ENCODE assay signal across 23 mouse cellular contexts in the genomic region with DNA sequence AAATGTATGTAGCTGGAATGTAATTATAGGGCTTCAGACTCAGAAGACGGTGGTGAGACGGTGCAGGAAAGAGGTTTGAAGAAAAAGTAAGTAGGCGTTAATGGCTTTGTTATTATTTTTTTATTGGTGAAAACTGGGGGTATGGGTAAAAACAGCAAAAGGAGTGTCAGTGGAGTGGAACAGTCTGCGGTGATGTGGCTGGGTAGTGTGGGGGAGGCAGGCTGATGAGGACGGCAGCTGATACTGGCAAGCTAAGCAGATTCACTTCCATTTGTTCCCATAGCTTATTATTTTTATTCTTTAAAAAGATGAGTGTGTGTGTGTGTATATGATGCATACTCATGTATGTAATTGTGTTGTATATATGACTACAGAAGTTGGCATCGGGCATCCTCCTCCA. TPM values are rescaled to one million over a fixed set of nuclear protein-coding genes. Genes with fewer than 3 reads are reported as not detected.
A peak's percentile ranks its signal among the peaks of the same experiment; 100 is the strongest.
DNase-seq lines count a peak whose midpoint lies in the region; ATAC-seq and TF ChIP-seq lines count a peak whose summit lies in the region.
"Had no signal": no experiment of that assay in that cellular context is flagged by ENCODE, and none has a peak within 500 bp of the region (broad histone marks: within the 10 kb centered on the region; RNA-seq: fewer than 3 reads in every experiment).

No protein-coding gene starts in this region.

- no peak overlapping the region for H3K4me3 ChIP-seq in hindbrain, postnatal 0 days (ENCODE audit: low read length)
- no peak overlapping the region for H3K4me3 ChIP-seq in intestine, postnatal 0 days (ENCODE audit: low read depth, low read length)
- H3K4me3 ChIP-seq: embryonic facial prominence, embryonic 12.5 days; erythroblast, embryonic 14.5 days; forebrain, embryonic 13.5 days; hindbrain, embryonic 13.5 days had no signal

- peak; percentile 41; the same call in 1 of the 2 replicates for ATAC-seq in cerebellum, adult (ENCODE audit: insufficient number of reproducible peaks, low FRiP score, low TSS enrichment)
- ATAC-seq in CD4-positive, CD25-positive, alpha-beta regulatory T cell, adult 4 months: peak; percentile 45
- ATAC-seq in inflammation-experienced regulatory T-cells, adult 6 months: peak; percentile 56
- ATAC-seq in hindbrain, postnatal 0 days: no peak
- ATAC-seq in intestine, postnatal 0 days: no peak
- ATAC-seq: forebrain, embryonic 13.5 days had no signal

- H3K27me3 ChIP-seq in hindbrain, postnatal 0 days (ENCODE audit: insufficient read depth, low read length): no peaks in the 10 kb centered on the region
- no peaks in the 10 kb centered on the region for H3K27me3 ChIP-seq in intestine, postnatal 0 days (replicated peaks; ENCODE audit: control insufficient read depth, insufficient read depth, low read length)
- H3K27me3 ChIP-seq: embryonic facial prominence, embryonic 12.5 days; forebrain, embryonic 13.5 days; hindbrain, embryonic 13.5 days had no signal

- no peaks in the 10 kb centered on the region for H3K9me3 ChIP-seq in hindbrain, postnatal 0 days (ENCODE audit: low read length)
- no peaks in the 10 kb centered on the region for H3K9me3 ChIP-seq in intestine, postnatal 0 days (ENCODE audit: control insufficient read depth)
- H3K9me3 ChIP-seq: embryonic facial prominence, embryonic 12.5 days; forebrain, embryonic 13.5 days; hindbrain, embryonic 13.5 days had no signal

- 88% methylated on average over 6 of the region's 6 CpGs for WGBS in hindbrain, postnatal 0 days
- 87% methylated on average over 6 of the region's 6 CpGs for WGBS in intestine, postnatal 0 days

- H3K27ac ChIP-seq in hindbrain, postnatal 0 days: no peak overlapping the region
- H3K27ac ChIP-seq in intestine, postnatal 0 days (ENCODE audit: low read depth, low read length): no peak overlapping the region
- H3K27ac ChIP-seq: embryonic facial prominence, embryonic 12.5 days; forebrain, embryonic 13.5 days; hindbrain, embryonic 13.5 days; liver, embryonic 14.5 days had no signal

- no peak overlapping the region for H3K4me2 ChIP-seq in hindbrain, postnatal 0 days (ENCODE audit: low read depth, low read length)
- H3K4me2 ChIP-seq in intestine, postnatal 0 days (replicated peaks; ENCODE audit: low read depth): no peak overlapping the region
- H3K4me2 ChIP-seq: embryonic facial prominence, embryonic 12.5 days; forebrain, embryonic 13.5 days; heart, embryonic 11.5 days; hindbrain, embryonic 13.5 days had no signal

- no peak for DNase-seq in cerebellum, postnatal 4 days (ENCODE audit: low spot score in 2 of 2)
- peak; percentile 53 for DNase-seq in cerebellum, adult 8-10 months
- DNase-seq in hindbrain, postnatal 0 days (ENCODE audit: low spot score): no peak
- DNase-seq in ovary, postnatal 36 days (ENCODE audit: low spot score): no peak
- DNase-seq: heart, postnatal 10 days; midbrain, embryonic 14.5 days had no signal

- no peaks in the 10 kb centered on the region for H3K36me3 ChIP-seq in hindbrain, postnatal 0 days (ENCODE audit: insufficient read depth, low read length)
- no peaks in the 10 kb centered on the region for H3K36me3 ChIP-seq in intestine, postnatal 0 days (ENCODE audit: control insufficient read depth, insufficient read depth)
- H3K36me3 ChIP-seq: embryonic facial prominence, embryonic 12.5 days; hindbrain, embryonic 13.5 days had no signal

- H3K4me1 ChIP-seq in hindbrain, postnatal 0 days (ENCODE audit: insufficient read depth, low read length): no peaks in the 10 kb centered on the region
- 0 out of 2 replicates have a peak, but pooled peaks cover 5% of the 10 kb centered on the region for H3K4me1 ChIP-seq in intestine, postnatal 0 days (replicated peaks; ENCODE audit: control insufficient read depth, insufficient read depth, low read length)
- H3K4me1 ChIP-seq: embryonic facial prominence, embryonic 12.5 days; forebrain, embryonic 13.5 days; hindbrain, embryonic 13.5 days had no signal

- no peak for TF ChIP-seq CTCF in hindbrain, postnatal 0 days (IDR thresholded peaks at IDR 0.05; ENCODE audit: low read depth)
- no peak for TF ChIP-seq CTCF in intestine, postnatal 0 days (IDR thresholded peaks at IDR 0.05; ENCODE audit: low read depth)

- no peak overlapping the region for H3K9ac ChIP-seq in hindbrain, postnatal 0 days (replicated peaks; ENCODE audit: low read length)
- H3K9ac ChIP-seq in intestine, postnatal 0 days (ENCODE audit: low read depth, low read length): no peak overlapping the region
- H3K9ac ChIP-seq: embryonic facial prominence, embryonic 12.5 days; forebrain, embryonic 13.5 days; hindbrain, embryonic 13.5 days; liver, embryonic 14.5 days had no signal

RNA-seq across cellular contexts. Expression of a gene that starts 8.1 kb away (rescaled TPM):
- 100 to 1,000 TPM; 350 to 445 TPM for polyA plus RNA-seq in CD4-positive, CD25-positive, alpha-beta regulatory T cell, adult 4 months (2017; shearing (Covaris generic))
- 100 to 1,000 TPM; 410 to 567 (median 415) TPM for polyA plus RNA-seq in inflammation-experienced regulatory T-cells, adult 6 months (2017; shearing (Covaris generic))
- 0.31 and 4.3 TPM in 2 replicates for total RNA-seq in hindbrain, postnatal 0 days (2014; rRNA removed)
- 0.40 and 0.53 TPM in 2 replicates for polyA plus RNA-seq in hindbrain, postnatal 0 days (2015; fragmentation: Nextera tagmentation; extraction: Ambion mirVana)
- 1.5 TPM in 2 replicates for polyA plus RNA-seq in intestine, postnatal 0 days (2015; fragmentation: Nextera tagmentation; extraction: Ambion mirVana)
- polyA plus RNA-seq: erythroblast, embryonic 14.5 days had no signal

RNA-seq across cellular contexts. Expression of a gene that starts 19.1 kb away (rescaled TPM):
- polyA plus RNA-seq in CD4-positive, CD25-positive, alpha-beta regulatory T cell, adult 4 months (2017; shearing (Covaris generic)): 1 to 10 TPM; 6.2 to 8.6 TPM
- 1 to 10 TPM in 2 of 3 experiments, under 1 TPM in 1; 0.93 to 9.9 (median 6.3) TPM for polyA plus RNA-seq in inflammation-experienced regulatory T-cells, adult 6 months (2017; shearing (Covaris generic))
- not detected in 2 replicates for total RNA-seq in hindbrain, postnatal 0 days (2014; rRNA removed)
- polyA plus RNA-seq in hindbrain, postnatal 0 days (2015; fragmentation: Nextera tagmentation; extraction: Ambion mirVana): 0.20 and 0.67 TPM in 2 replicates
- polyA plus RNA-seq in intestine, postnatal 0 days (2015; fragmentation: Nextera tagmentation; extraction: Ambion mirVana): 27.1 and 31.6 TPM in 2 replicates
- total RNA-seq: adrenal gland, adult 18-20 months; gastrocnemius, adult 8-10 months; granulocyte monocyte progenitor cell, adult 5-6 weeks had no signal
- polyA plus RNA-seq: embryonic facial prominence, embryonic 12.5 days; kidney, embryonic 16.5 days; lung, embryonic 16.5 days had no signal

RNA-seq across cellular contexts. Expression of a gene that starts 42.1 kb away (rescaled TPM):
- polyA plus RNA-seq in CD4-positive, CD25-positive, alpha-beta regulatory T cell, adult 4 months (2017; shearing (Covaris generic)): under 1 TPM in 1 of 2 experiments, not detected in 1; 0.52 TPM
- polyA plus RNA-seq in inflammation-experienced regulatory T-cells, adult 6 months (2017; shearing (Covaris generic)): under 1 TPM in 2 of 3 experiments, not detected in 1; 0.13 to 0.78 TPM
- 1.1 and 1.9 TPM in 2 replicates for total RNA-seq in hindbrain, postnatal 0 days (2014; rRNA removed)
- polyA plus RNA-seq in hindbrain, postnatal 0 days (2015; fragmentation: Nextera tagmentation; extraction: Ambion mirVana): 0.24 TPM in 1 of 2 replicates, not detected in the other
- 0.18 TPM in 1 of 2 replicates, not detected in the other for polyA plus RNA-seq in intestine, postnatal 0 days (2015; fragmentation: Nextera tagmentation; extraction: Ambion mirVana)
- total RNA-seq: adrenal gland, postnatal 4 days; heart, postnatal 10 days had no signal
- polyA plus RNA-seq: forebrain, embryonic 13.5 days; large intestine, adult 2 months; midbrain, embryonic 14.5 days had no signal

RNA-seq across cellular contexts. Expression of a gene that starts 42.2 kb away (rescaled TPM):
- polyA plus RNA-seq in CD4-positive, CD25-positive, alpha-beta regulatory T cell, adult 4 months (2017; shearing (Covaris generic)): 10 to 100 TPM; 20.6 to 31.7 TPM
- polyA plus RNA-seq in inflammation-experienced regulatory T-cells, adult 6 months (2017; shearing (Covaris generic)): 10 to 100 TPM; 16.5 to 21.5 (median 16.7) TPM
- 16.1 and 25.8 TPM in 2 replicates for total RNA-seq in hindbrain, postnatal 0 days (2014; rRNA removed)
- polyA plus RNA-seq in hindbrain, postnatal 0 days (2015; fragmentation: Nextera tagmentation; extraction: Ambion mirVana): 16.4 and 20.1 TPM in 2 replicates
- polyA plus RNA-seq in intestine, postnatal 0 days (2015; fragmentation: Nextera tagmentation; extraction: Ambion mirVana): 12.6 and 12.9 TPM in 2 replicates

RNA-seq across cellular contexts. Expression of a gene that starts 42.2 kb away (rescaled TPM):
- polyA plus RNA-seq in CD4-positive, CD25-positive, alpha-beta regulatory T cell, adult 4 months (2017; shearing (Covaris generic)): 10 to 100 TPM; 17.5 to 19.5 TPM
- 10 to 100 TPM; 16.5 to 23.8 (median 17.7) TPM for polyA plus RNA-seq in inflammation-experienced regulatory T-cells, adult 6 months (2017; shearing (Covaris generic))
- 3.0 and 7.9 TPM in 2 replicates for total RNA-seq in hindbrain, postnatal 0 days (2014; rRNA removed)
- 15.4 and 19.1 TPM in 2 replicates for polyA plus RNA-seq in hindbrain, postnatal 0 days (2015; fragmentation: Nextera tagmentation; extraction: Ambion mirVana)
- polyA plus RNA-seq in intestine, postnatal 0 days (2015; fragmentation: Nextera tagmentation; extraction: Ambion mirVana): 10.2 and 13.3 TPM in 2 replicates

Comparison
In these comparisons a context has a peak if more than half of its experiments do, and no peak if none do; other contexts are left out.
1. ATAC-seq: peak in cerebellum, adult (single experiment), CD4-positive, CD25-positive, alpha-beta regulatory T cell, adult 4 months (single experiment) and inflammation-experienced regulatory T-cells, adult 6 months (single experiment); none in hindbrain, postnatal 0 days (single experiment) and intestine, postnatal 0 days (single experiment).
2. RNA of a gene that starts 8.1 kb away (polyA plus RNA-seq): 350 to 445 TPM in CD4-positive, CD25-positive, alpha-beta regulatory T cell, adult 4 months and 410 to 567 TPM in inflammation-experienced regulatory T-cells, adult 6 months; 1.5 TPM in intestine, postnatal 0 days and 0.40 to 0.53 TPM in hindbrain, postnatal 0 days; every median in the first group is over 100 times any median in the second.